Mouse (Mus musculus): Measurements from ENCODE around the gene Gm11596. TPM values are rescaled to one million over a fixed set of nuclear protein-coding genes. Genes with fewer than 3 reads are reported as not detected.

The Gm11596 gene
- polyA plus RNA-seq, 1 experiment, result not detected

DNA sequence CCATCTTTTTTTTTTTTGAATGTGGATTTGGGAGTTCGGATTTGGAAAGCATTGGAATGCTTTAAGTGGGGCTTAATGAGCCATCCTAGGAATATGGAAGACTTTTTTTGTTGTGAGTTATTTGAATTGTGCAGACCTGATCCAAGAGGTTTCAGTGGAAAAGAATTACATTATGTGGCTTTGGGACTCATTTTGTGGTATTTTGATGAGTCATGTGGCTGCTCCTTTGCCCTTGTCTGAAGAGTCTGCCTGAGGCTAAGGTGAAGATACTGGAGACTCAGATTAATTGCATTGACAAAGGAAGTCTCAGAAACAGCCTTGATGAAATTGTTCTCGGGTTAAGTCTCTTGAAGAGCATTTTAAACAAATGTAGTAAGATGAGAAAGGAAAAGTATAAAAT lies 24.9 kb downstream of the Gm11596 start:
- TF ChIP-seq GATA1 (IDR thresholded peaks at IDR 0.05; ENCODE audit: low read length) (no peak), TAL1 (IDR thresholded peaks at IDR 0.05; ENCODE audit: low read length) (no peak)

GRCm38 (mm10) chr11:99758877-99759276 lies 34.4 kb downstream of the Gm11596 start:
- H3K27me3 ChIP-seq (ENCODE audit: control insufficient read depth), result no peaks in the 10 kb centered on the region; the same call in 1 of the 2 replicates
- H3K4me3 ChIP-seq (replicated peaks), result no peak overlapping the region
- TF ChIP-seq GATA1 (IDR thresholded peaks at IDR 0.05; ENCODE audit: low read length) (no peak), TAL1 (IDR thresholded peaks at IDR 0.05; ENCODE audit: low read length) (no peak)
- no peaks in the 10 kb centered on the region for H3K4me1 ChIP-seq (ENCODE audit: control insufficient read depth)
- peaks cover 9% of the 10 kb centered on the region for H3K9me3 ChIP-seq (ENCODE audit: control insufficient read depth, low read length)
- no peaks in the 10 kb centered on the region for H3K36me3 ChIP-seq (ENCODE audit: control insufficient read depth)

More for the DNA sequence above, 24.9 kb downstream of the Gm11596 start:
- Histone ChIP-seq H3K9me3 (ENCODE audit: control insufficient read depth, low read length) (peaks cover 6% of the 10 kb centered on the region; the same call in 1 of the 2 replicates), H3K4me1 (ENCODE audit: control insufficient read depth) (no peaks in the 10 kb centered on the region), H3K27me3 (ENCODE audit: control insufficient read depth) (no peaks in the 10 kb centered on the region; the same call in 1 of the 2 replicates), H3K36me3 (ENCODE audit: control insufficient read depth) (no peaks in the 10 kb centered on the region), H3K4me3 (replicated peaks) (no peak overlapping the region)

- no peak overlapping the region for H3K4me3 ChIP-seq (replicated peaks)
- H3K27me3 ChIP-seq (ENCODE audit: control insufficient read depth), result no peaks in the 10 kb centered on the region
- H3K9me3 ChIP-seq (ENCODE audit: control insufficient read depth, low read length), result peaks cover 8% of the 10 kb centered on the region
- H3K36me3 ChIP-seq (ENCODE audit: control insufficient read depth), result no peaks in the 10 kb centered on the region
- TF ChIP-seq TAL1 (IDR thresholded peaks at IDR 0.05; ENCODE audit: low read length) (no peak), GATA1 (IDR thresholded peaks at IDR 0.05; ENCODE audit: low read length) (no peak)
- H3K4me1 ChIP-seq (ENCODE audit: control insufficient read depth), result no peaks in the 10 kb centered on the region
Measured at GRCm38 (mm10) chr11:99743985-99744384, 49.3 kb downstream of the Gm11596 start.

Other genes starting within 250 kb of the Gm11596 start
- gene Krtap3-3, start 242.6 kb downstream of the Gm11596 start, polyA plus RNA-seq (2012), result not detected in 2 replicates
- not detected in 2 replicates for gene Krtap3-2, start 236.6 kb downstream of the Gm11596 start, polyA plus RNA-seq (2012)
- gene Gm11939, start 234.0 kb downstream of the Gm11596 start, polyA plus RNA-seq (2012), result not detected in 2 replicates
- not detected in 2 replicates for gene Krtap3-1, start 226.8 kb downstream of the Gm11596 start, polyA plus RNA-seq (2012)
- gene Krtap1-5, start 212.5 kb downstream of the Gm11596 start, polyA plus RNA-seq (2012), result not detected in 2 replicates
- not detected in 2 replicates for gene Krtap1-4, start 209.8 kb downstream of the Gm11596 start, polyA plus RNA-seq (2012)
- not detected in 2 replicates for gene Krtap1-3, start 202.1 kb downstream of the Gm11596 start, polyA plus RNA-seq (2012)
- gene Krtap9-3, start 195.4 kb downstream of the Gm11596 start, polyA plus RNA-seq (2012), result not detected in 2 replicates
- not detected in 2 replicates for gene Gm11938, start 190.2 kb downstream of the Gm11596 start, polyA plus RNA-seq (2012)
- gene Gm11937, start 183.3 kb downstream of the Gm11596 start, polyA plus RNA-seq (2012), result not detected in 2 replicates
- not detected in 2 replicates for gene Krtap2-4, start 178.6 kb downstream of the Gm11596 start, polyA plus RNA-seq (2012)
- gene Gm11562, start 173.0 kb downstream of the Gm11596 start, polyA plus RNA-seq (2012), result not detected in 2 replicates
- not detected in 2 replicates for gene Krtap4-1, start 165.2 kb downstream of the Gm11596 start, polyA plus RNA-seq (2012)
- gene Krtap4-2, start 158.4 kb downstream of the Gm11596 start, polyA plus RNA-seq (2012), result not detected in 2 replicates
- gene Krtap4-7, start 149.4 kb downstream of the Gm11596 start, polyA plus RNA-seq (2012), result not detected in 2 replicates
- not detected in 2 replicates for gene Gm11555, start 143.2 kb downstream of the Gm11596 start, polyA plus RNA-seq (2012)
- gene Gm11563, start 134.5 kb downstream of the Gm11596 start, polyA plus RNA-seq (2012), result not detected in 2 replicates
- gene Krtap4-6, start 127.5 kb downstream of the Gm11596 start, polyA plus RNA-seq (2012), result not detected in 2 replicates
- gene Gm14190, start 102.7 kb downstream of the Gm11596 start, polyA plus RNA-seq (2012), result not detected in 2 replicates
- not detected in 2 replicates for gene Gm14180, start 59.2 kb downstream of the Gm11596 start, polyA plus RNA-seq (2012)
- not detected in 2 replicates for gene Gm11595, start 20.6 kb downstream of the Gm11596 start, polyA plus RNA-seq (2012)
- gene Krtap4-8, start 12.8 kb downstream of the Gm11596 start, polyA plus RNA-seq (2012), result not detected in 2 replicates
- not detected in 2 replicates for gene Krtap4-9, start 8.3 kb downstream of the Gm11596 start, polyA plus RNA-seq (2012)
- not detected in 2 replicates for gene Gm11569, start 5.5 kb upstream of the Gm11596 start, polyA plus RNA-seq (2012)
- gene Gm11554, start 11.0 kb upstream of the Gm11596 start, polyA plus RNA-seq (2012), result not detected in 2 replicates
- not detected in 2 replicates for gene Krtap4-13, start 16.4 kb upstream of the Gm11596 start, polyA plus RNA-seq (2012)
- gene Gm11564, start 22.2 kb upstream of the Gm11596 start, polyA plus RNA-seq (2012), result not detected in 2 replicates
- gene 2300003K06Rik, start 44.6 kb upstream of the Gm11596 start, polyA plus RNA-seq (2012), result not detected in 2 replicates
- gene Krtap4-16, start 58.1 kb upstream of the Gm11596 start, polyA plus RNA-seq (2012), result not detected in 2 replicates
- 0.04 TPM in 1 of 2 replicates, not detected in the other for gene Gm11568, start 64.5 kb upstream of the Gm11596 start, polyA plus RNA-seq (2012)
- gene Gm11559, start 71.0 kb upstream of the Gm11596 start, polyA plus RNA-seq (2012), result not detected in 2 replicates
- not detected in 2 replicates for gene Krtap9-1, start 79.9 kb upstream of the Gm11596 start, polyA plus RNA-seq (2012)
- not detected in 2 replicates for gene Gm11567, start 85.7 kb upstream of the Gm11596 start, polyA plus RNA-seq (2012)
- gene Krtap31-1, start 114.5 kb upstream of the Gm11596 start, polyA plus RNA-seq (2012), result not detected in 2 replicates
- not detected in 2 replicates for gene Gm11565, start 121.3 kb upstream of the Gm11596 start, polyA plus RNA-seq (2012)
- not detected in 2 replicates for gene Krtap31-2, start 142.8 kb upstream of the Gm11596 start, polyA plus RNA-seq (2012)
- not detected in 2 replicates for gene Krtap9-5, start 155.0 kb upstream of the Gm11596 start, polyA plus RNA-seq (2012)
- not detected in 2 replicates for gene Krtap29-1, start 185.6 kb upstream of the Gm11596 start, polyA plus RNA-seq (2012)
- gene Krtap16-1, start 193.1 kb upstream of the Gm11596 start, polyA plus RNA-seq (2012), result not detected in 2 replicates
- gene Krtap17-1, start 200.5 kb upstream of the Gm11596 start, polyA plus RNA-seq (2012), result not detected in 2 replicates
- not detected in 2 replicates for gene Krt33a, start 222.7 kb upstream of the Gm11596 start, polyA plus RNA-seq (2012)
- not detected in 2 replicates for gene Krt33b, start 236.4 kb upstream of the Gm11596 start, polyA plus RNA-seq (2012)
- not detected in 2 replicates for gene Krt34, start 248.1 kb upstream of the Gm11596 start, polyA plus RNA-seq (2012)